Mouse (Mus musculus): ENCODE data around the gene Trip10.

The Trip10 gene

GRCm38 (mm10) chr17:57295935-57296334 lies 46.7 kb downstream of the Trip10 start:
- DNase-seq = no peak

DNA sequence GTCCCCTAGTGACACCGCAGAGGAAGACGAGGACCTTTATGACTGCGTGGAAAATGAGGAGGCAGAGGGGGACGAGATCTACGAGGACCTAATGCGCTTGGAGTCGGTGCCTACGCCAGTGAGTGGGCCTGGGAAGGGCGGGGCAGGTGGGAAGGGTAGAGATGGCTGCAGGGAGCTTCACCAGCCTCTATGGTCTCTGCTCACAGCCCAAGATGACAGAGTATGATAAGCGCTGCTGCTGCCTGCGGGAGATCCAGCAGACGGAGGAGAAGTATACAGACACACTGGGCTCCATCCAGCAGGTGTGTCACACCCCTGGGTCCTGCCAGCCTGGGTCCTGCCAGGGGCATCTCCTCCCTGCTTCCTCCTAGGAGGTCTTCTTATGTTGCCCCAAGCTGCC lies 47.8 kb downstream of the Trip10 start:
- no peak for DNase-seq

DNA sequence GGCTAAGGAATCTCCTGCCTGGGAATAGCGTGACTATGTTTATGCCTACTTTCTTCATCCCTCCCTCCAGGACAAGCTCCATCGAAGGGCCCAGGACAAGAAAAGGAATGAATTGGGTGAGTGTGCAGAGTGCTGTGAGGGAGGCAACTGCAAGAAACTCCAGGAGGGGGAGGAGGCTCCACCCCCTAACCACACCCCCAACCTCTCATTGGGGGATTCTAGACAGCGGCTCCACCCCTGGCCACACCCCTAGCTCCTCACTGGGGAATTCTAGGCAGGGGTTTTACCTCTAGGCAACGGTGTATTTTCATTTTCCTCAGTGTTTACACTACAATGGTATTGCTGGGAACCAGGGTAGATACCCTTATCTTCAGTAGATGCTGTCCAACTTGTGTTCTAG lies 56.3 kb downstream of the Trip10 start:
- DNase-seq = no peak

GRCm38 (mm10) chr17:57307074-57307473 lies 57.8 kb downstream of the Trip10 start:
- no peak for DNase-seq

- DNase-seq = no peak
Observed at GRCm38 (mm10) chr17:57311801-57312200, 62.5 kb downstream of the Trip10 start.
